Mouse (Mus musculus) G1E-ER4 (cell line): ENCODE measurements at regions not wholly inside any gene's neighbourhood (a gene's known extent, or its start where the extent isn't known, plus 50 kb on each side); places are given as distances from the start of the nearest gene placed in this dataset.

Experiments used
- GATA1 ChIP-seq: IDR thresholded peaks from one replicate; pipeline ENCODE4 v1.8.0; 2012; ENCODE audit warnings: low read length, inconsistent platforms

- no peak for TF ChIP-seq GATA1
Observed at GRCm38 (mm10) chr9:120804760-120805294, 124.2 kb upstream of the Ctnnb1 start.

GRCm38 (mm10) chr9:120808741-120809425, 120.1 kb upstream of the Ctnnb1 start:
- TF ChIP-seq GATA1: no peak

GRCm38 (mm10) chr9:120811522-120811921, 117.5 kb upstream of the Ctnnb1 start:
- TF ChIP-seq GATA1: no peak

- TF ChIP-seq GATA1: no peak
Observed at GRCm38 (mm10) chr9:120812667-120813210, 116.3 kb upstream of the Ctnnb1 start.

GRCm38 (mm10) chr9:120814286-120814685, 114.7 kb upstream of the Ctnnb1 start:
- TF ChIP-seq GATA1: no peak

GRCm38 (mm10) chr9:120818726-120819317, 110.2 kb upstream of the Ctnnb1 start:
- TF ChIP-seq GATA1: no peak

- no peak for TF ChIP-seq GATA1
Observed at GRCm38 (mm10) chr9:120820892-120821291, 108.1 kb upstream of the Ctnnb1 start.

- TF ChIP-seq GATA1: no peak
Observed at GRCm38 (mm10) chr9:120823397-120823796, 105.6 kb upstream of the Ctnnb1 start.

GRCm38 (mm10) chr9:120826266-120826665, 102.8 kb upstream of the Ctnnb1 start:
- no peak for TF ChIP-seq GATA1

GRCm38 (mm10) chr9:120830526-120830925, 98.5 kb upstream of the Ctnnb1 start:
- no peak for TF ChIP-seq GATA1

- no peak for TF ChIP-seq GATA1
Observed at GRCm38 (mm10) chr9:120834166-120834565, 94.8 kb upstream of the Ctnnb1 start.

- no peak for TF ChIP-seq GATA1
Observed at GRCm38 (mm10) chr9:120835621-120836020, 93.4 kb upstream of the Ctnnb1 start.

GRCm38 (mm10) chr9:120837431-120838150, 91.4 kb upstream of the Ctnnb1 start:
- TF ChIP-seq GATA1: no peak

- TF ChIP-seq GATA1: no peak
Observed at GRCm38 (mm10) chr9:120843753-120844152, 85.3 kb upstream of the Ctnnb1 start.

- TF ChIP-seq GATA1: no peak
Observed at GRCm38 (mm10) chr9:120845538-120845937, 83.5 kb upstream of the Ctnnb1 start.

- no peak for TF ChIP-seq GATA1
Observed at GRCm38 (mm10) chr9:120847649-120848048, 81.4 kb upstream of the Ctnnb1 start.
